Mouse (Mus musculus) effector memory CD4-positive, alpha-beta T cell, adult 7 months (primary cell): ENCODE measurements around the gene Slc16a6. TPM values are rescaled to one million over a fixed set of nuclear protein-coding genes. Genes with fewer than 3 reads are reported as not detected.

Experiments
- polyA plus RNA-seq: library from polyadenylated mRNA; unstranded; fragments of 100-300 nt; shearing (Covaris generic); gene quantifications from one replicate; pipeline ENCODE4 v1.2.1, GENCODE M21; 2017

Gene Slc16a6
- polyA plus RNA-seq: 24.8 TPM

GRCm38 (mm10) chr11:109473171-109474085 lies at the start of gene Slc16a6, which contains the start of gene Arsg:
TSS of gene Slc16a6 (minus strand) at chr11:109473598.
TSS of gene Arsg (plus strand) at chr11:109473374.

GRCm38 (mm10) chr11:109425392-109426271 lies 47.8 kb downstream of the Slc16a6 start, which contains the start of gene Amz2:
TSS of gene Amz2 (plus strand) at chr11:109425946.

GRCm38 (mm10) chr11:109413617-109414016 lies 59.8 kb downstream of the Slc16a6 start, which contains the start of gene 9930022D16Rik:
TSS of gene 9930022D16Rik (plus strand) at chr11:109413917.

Other genes starting within 250 kb of the Slc16a6 start
- gene Rgs9, start 175.5 kb downstream of the Slc16a6 start, polyA plus RNA-seq: 1.8 TPM
- gene Gna13, start 110.8 kb downstream of the Slc16a6 start, polyA plus RNA-seq: 294 TPM
- 0.41 TPM for gene 9930022D16Rik, start 59.7 kb downstream of the Slc16a6 start, polyA plus RNA-seq
- 91.5 TPM for gene Amz2, start 47.7 kb downstream of the Slc16a6 start, polyA plus RNA-seq
- gene Arsg, start 224 bp downstream of the Slc16a6 start, polyA plus RNA-seq: 1.9 TPM
- not detected for gene Wipi1, start 138.4 kb upstream of the Slc16a6 start, polyA plus RNA-seq
- 608 TPM for gene Prkar1a, start 175.8 kb upstream of the Slc16a6 start, polyA plus RNA-seq
- gene Fam20a, start 248.7 kb upstream of the Slc16a6 start, polyA plus RNA-seq: 0.73 TPM